Mouse (Mus musculus) monocyte, adult 2 months (primary cell): ENCODE data around the gene Oasl1.
"Not testable (repeated sequence)": the region's sequence is repeated elsewhere in the genome, so short reads cannot be mapped to it uniquely, and the experiment has no call there.

Experiments used
- DNase-seq, 2 experiments: peaks; one replicate each; pipeline ENCODE4 v3.0.0; 2022; ENCODE audit warnings: low spot score in 2 of 2, low read depth in 1 of 2

Oasl1 gene

GRCm38 (mm10) chr5:114922366-114922731 lies 691 bp upstream of the Oasl1 start:
- DNase-seq, result no peak

GRCm38 (mm10) chr5:114926153-114926684 lies 3.2 kb downstream of the Oasl1 start:
- no peak for DNase-seq

- no peak for DNase-seq
Measured at GRCm38 (mm10) chr5:114926753-114927152, 3.7 kb downstream of the Oasl1 start.

GRCm38 (mm10) chr5:114931626-114932025 lies 8.6 kb downstream of the Oasl1 start:
- DNase-seq, result no peak

- DNase-seq, result no peak
Measured at GRCm38 (mm10) chr5:114933206-114933605, 10.2 kb downstream of the Oasl1 start.

- no peak for DNase-seq
Measured at GRCm38 (mm10) chr5:114935838-114936237, 12.8 kb downstream of the Oasl1 start.

GRCm38 (mm10) chr5:114941138-114941537 lies 18.1 kb downstream of the Oasl1 start:
- not testable (repeated sequence) for DNase-seq

- DNase-seq, result peak; percentile 57 to 61
Measured at GRCm38 (mm10) chr5:114942074-114942765, 19.2 kb downstream of the Oasl1 start, which contains the start of gene 2210016L21Rik. Gene 2210016L21Rik (plus strand): TSS chr5:114942158.

GRCm38 (mm10) chr5:114942766-114943130 lies 19.7 kb downstream of the Oasl1 start:
- DNase-seq, result no peak

GRCm38 (mm10) chr5:114945072-114945471 lies 22.0 kb downstream of the Oasl1 start:
- DNase-seq, result no peak

- no peak for DNase-seq
Measured at GRCm38 (mm10) chr5:114948891-114949290, 25.9 kb downstream of the Oasl1 start.

GRCm38 (mm10) chr5:114949316-114949715 lies 26.3 kb downstream of the Oasl1 start:
- no peak for DNase-seq

- DNase-seq, result no peak
Measured at GRCm38 (mm10) chr5:114949812-114950211, 26.8 kb downstream of the Oasl1 start.

- DNase-seq, result no peak
Measured at GRCm38 (mm10) chr5:114950669-114951068, 27.6 kb downstream of the Oasl1 start.

GRCm38 (mm10) chr5:114951279-114951880 lies 28.3 kb downstream of the Oasl1 start:
- DNase-seq, result no peak

- DNase-seq, result no peak
Measured at GRCm38 (mm10) chr5:114953326-114953725, 30.3 kb downstream of the Oasl1 start.

GRCm38 (mm10) chr5:114958069-114958468 lies 35.0 kb downstream of the Oasl1 start:
- no peak for DNase-seq

GRCm38 (mm10) chr5:114961590-114962360 lies 38.7 kb downstream of the Oasl1 start:
- no peak for DNase-seq

- no peak for DNase-seq
Measured at GRCm38 (mm10) chr5:114964315-114964966, 41.4 kb downstream of the Oasl1 start.

- no peak for DNase-seq
Measured at GRCm38 (mm10) chr5:114964967-114965898, 42.2 kb downstream of the Oasl1 start.
